Mouse (Mus musculus): Measurements from ENCODE around the gene Tagap. TPM values are rescaled to one million over a fixed set of nuclear protein-coding genes. Genes with fewer than 3 reads are reported as not detected.

Gene Tagap
- 0.36 TPM for polyA plus RNA-seq (2014; fragmentation: Illumina TruSeq; extraction: RNeasy Lipid Tissue Mini Kit (QIAGEN cat#74804); ENCODE audit: low read depth, low replicate concordance)

DNA sequence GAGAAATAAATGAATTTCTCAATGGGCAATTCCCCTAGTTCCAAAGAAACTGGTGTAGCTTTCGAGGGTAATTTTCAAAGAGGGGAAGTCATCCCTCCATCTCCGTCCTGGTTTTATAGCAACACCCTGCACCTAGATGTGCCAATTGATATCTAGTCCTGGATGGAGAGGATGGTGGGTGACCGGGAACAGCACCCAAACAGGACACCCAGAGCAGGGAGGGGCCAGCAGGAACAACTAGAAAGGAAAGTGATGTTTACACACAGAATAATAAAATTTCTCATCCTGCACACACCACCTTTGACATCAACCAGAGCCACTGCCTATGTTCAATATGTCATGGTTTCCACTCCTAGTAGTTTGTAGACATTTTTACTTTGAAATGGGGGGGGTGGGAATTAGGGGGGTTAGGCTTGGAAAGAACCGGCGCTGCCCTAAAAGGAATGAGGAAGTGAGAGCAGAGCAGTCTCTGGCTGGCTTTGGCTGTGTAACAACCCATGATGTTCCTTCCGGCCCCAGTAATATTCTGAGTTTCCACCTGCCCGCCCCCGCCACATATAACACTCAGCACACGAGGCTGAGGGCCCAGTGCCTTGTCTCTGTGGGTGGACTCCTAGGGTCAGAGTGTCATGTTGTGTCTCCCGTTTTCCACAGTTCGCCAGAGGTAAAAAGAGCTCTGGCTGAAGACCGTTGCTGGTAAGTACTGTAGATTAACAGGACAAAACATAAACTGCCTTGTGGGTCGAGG lies at the start of gene Tagap:
Gene Tagap (plus strand): TSS at position 588 of the 748 bp plus-strand sequence.

DNA sequence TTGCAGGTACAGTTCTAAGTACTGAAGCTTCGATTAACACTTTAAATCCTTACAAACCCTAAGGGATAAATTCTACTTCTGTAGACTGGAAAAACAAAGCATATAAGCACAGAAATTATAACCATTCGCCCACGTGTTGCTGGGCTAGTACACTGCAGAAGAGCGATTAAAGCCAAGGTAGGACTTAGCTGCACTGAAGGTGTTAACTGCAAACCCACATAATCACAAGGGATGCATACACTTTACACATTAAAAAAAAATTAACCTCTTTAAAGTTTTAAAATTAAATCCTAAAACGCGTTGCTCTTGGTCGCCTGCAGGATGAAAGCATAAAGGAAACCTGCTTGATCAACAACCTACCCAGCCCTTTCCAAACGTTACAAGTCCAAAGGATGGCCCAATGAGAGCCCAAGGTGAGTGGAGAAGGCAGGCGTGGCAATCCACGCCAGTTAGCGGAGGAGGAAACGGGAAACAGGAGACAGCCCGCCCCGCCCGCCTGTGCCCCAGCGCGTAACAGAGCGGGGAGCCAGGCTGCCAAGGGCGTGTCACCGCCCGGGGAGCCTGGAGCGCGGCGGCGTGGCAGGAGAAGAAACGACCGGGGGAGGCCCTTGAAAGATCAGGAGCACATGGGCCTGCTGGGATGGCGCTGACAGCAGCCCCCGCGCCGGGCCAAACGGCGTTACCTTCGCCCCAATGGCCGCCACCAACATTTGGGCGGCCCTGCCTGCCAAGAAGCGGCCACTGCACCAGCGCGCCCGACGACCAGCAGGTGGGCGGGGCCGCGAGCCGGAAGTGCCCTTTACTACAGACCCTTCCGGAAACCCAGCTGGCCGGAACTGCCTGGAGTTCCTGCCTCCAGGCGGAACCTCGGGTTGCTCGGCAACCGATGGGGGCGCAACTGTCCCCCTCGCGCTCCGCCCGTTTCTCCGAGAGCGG lies 19.6 kb downstream of the Tagap start, which contains the start of gene Rsph3a:
Gene Rsph3a (plus strand): TSS at position 498 of the 936 bp plus-strand sequence.

Other genes starting within 250 kb of the Tagap start
- gene Fndc1, start 98.7 kb upstream of the Tagap start, polyA plus RNA-seq (2014; fragmentation: Illumina TruSeq; extraction: RNeasy Lipid Tissue Mini Kit (QIAGEN cat#74804); ENCODE audit: low read depth, low replicate concordance) = 0.20 TPM
- gene Rsph3a, start 19.6 kb downstream of the Tagap start, polyA plus RNA-seq (2014; fragmentation: Illumina TruSeq; extraction: RNeasy Lipid Tissue Mini Kit (QIAGEN cat#74804); ENCODE audit: low read depth, low replicate concordance) = 51.6 TPM
- not detected for gene Gm49673, start 221.8 kb downstream of the Tagap start, polyA plus RNA-seq (2014; fragmentation: Illumina TruSeq; extraction: RNeasy Lipid Tissue Mini Kit (QIAGEN cat#74804); ENCODE audit: low read depth, low replicate concordance)
- gene Rnaset2a, start 222.1 kb downstream of the Tagap start, polyA plus RNA-seq (2014; fragmentation: Illumina TruSeq; extraction: RNeasy Lipid Tissue Mini Kit (QIAGEN cat#74804); ENCODE audit: low read depth, low replicate concordance) = 27.0 TPM
- gene Fgfr1op, start 239.5 kb downstream of the Tagap start, polyA plus RNA-seq (2014; fragmentation: Illumina TruSeq; extraction: RNeasy Lipid Tissue Mini Kit (QIAGEN cat#74804); ENCODE audit: low read depth, low replicate concordance) = 35.3 TPM

Measured in kidney, adult 10 weeks (tissue).